Mouse (Mus musculus) liver, embryonic 13.5 days (tissue): ENCODE measurements around the gene Slc22a22. TPM values are rescaled to one million over a fixed set of nuclear protein-coding genes. Genes with fewer than 3 reads are reported as not detected.
"Not testable (repeated sequence)": the region's sequence is repeated elsewhere in the genome, so short reads cannot be mapped to it uniquely, and the experiment has no call there.

ENCODE experiments used
- ATAC-seq: fragments of 200-750 bp; cut with Nextera tagmentation; 2 replicates; pipeline ENCODE4 v1.8.0; 2017; ENCODE audit warnings: low read depth, mild to moderate bottlenecking, moderate number of reproducible peaks, moderate library complexity
- DNase-seq: peaks from one replicate; pipeline ENCODE4 v3.0.0; 2022
- H3K27ac ChIP-seq: fragments of 300-500 bp; sonication (generic); 2 replicates; pipeline ENCODE4 v1.5.1; 2015; ENCODE audit warnings: moderate library complexity, mild to moderate bottlenecking, inconsistent platforms
- H3K27me3 ChIP-seq: fragments of 300-500 bp; sonication (generic); 2 replicates; pipeline ENCODE4 v1.6.1; 2015; ENCODE audit warnings: mild to moderate bottlenecking, inconsistent platforms
- H3K36me3 ChIP-seq: fragments of 300-500 bp; sonication (generic); 2 replicates; pipeline ENCODE4 v1.6.1; 2015; ENCODE audit warnings: mild to moderate bottlenecking, inconsistent platforms
- H3K4me1 ChIP-seq: fragments of 300-500 bp; sonication (generic); replicated peaks from 2 replicates; pipeline ENCODE4 v1.6.1; 2015; ENCODE audit warnings: inconsistent platforms
- H3K4me2 ChIP-seq: fragments of 300-500 bp; sonication (generic); 2 replicates; pipeline ENCODE4 v1.6.1; 2015; ENCODE audit warnings: inconsistent platforms, mild to moderate bottlenecking, moderate library complexity
- H3K4me3 ChIP-seq: fragments of 300-500 bp; sonication (generic); replicated peaks from 2 replicates; pipeline ENCODE4 v1.5.1; 2015; ENCODE audit warnings: mild to moderate bottlenecking, inconsistent platforms
- H3K9ac ChIP-seq: fragments of 300-500 bp; sonication (generic); 2 replicates; pipeline ENCODE4 v1.6.1; 2015; ENCODE audit warnings: mild to moderate bottlenecking, inconsistent platforms
- H3K9me3 ChIP-seq: fragments of 300-500 bp; sonication (generic); replicated peaks from 2 replicates; pipeline ENCODE4 v1.6.1; 2016; ENCODE audit warnings: inconsistent platforms
- WGBS: fragments of 180-500 bp; shearing (Covaris S2); methylation state at CpG from one replicate; pipeline ENCODE4 v1.1.7; 2015; ENCODE audit not compliant: insufficient replicate concordance; 5-methylcytosine and 5-hydroxymethylcytosine counted together
- polyA plus RNA-seq: library from polyadenylated mRNA; unstranded; fragments of >200 nt; fragmentation: Nextera tagmentation; extraction: Ambion mirVana; gene quantifications from 2 replicates; pipeline ENCODE4 v1.2.1, GENCODE M21; 2015

Gene Slc22a22
- polyA plus RNA-seq, 1 experiment from 2014 or later = not detected

DNA sequence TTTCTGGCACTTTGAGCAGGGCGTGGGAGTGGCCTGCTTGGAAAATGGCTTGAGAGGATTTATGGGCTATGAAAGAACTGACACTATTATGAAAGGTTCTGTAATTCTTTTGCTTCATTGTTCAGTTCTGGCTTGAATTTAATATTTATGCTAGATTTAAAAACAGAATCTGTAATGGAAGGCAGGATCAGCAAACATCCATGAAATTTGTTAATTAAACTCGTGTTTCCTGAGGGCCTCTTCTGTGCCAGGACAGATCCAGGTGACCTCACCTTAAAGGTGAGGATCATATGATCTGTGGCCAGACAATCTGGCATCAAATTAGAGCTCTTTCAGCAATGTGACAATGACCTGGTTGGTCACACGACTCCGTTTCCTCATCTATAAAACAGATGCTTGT is 122.1 kb downstream of the Slc22a22 start:
- Histone ChIP-seq H3K4me3 (no peak overlapping the region), H3K36me3 (no peaks in the 10 kb centered on the region), H3K4me1 (no peaks in the 10 kb centered on the region), H3K27me3 (no peaks in the 10 kb centered on the region), H3K4me2 (no peak overlapping the region), H3K27ac (no peak overlapping the region), H3K9me3 (no peaks in the 10 kb centered on the region), H3K9ac (no peak overlapping the region)
- WGBS = 64% methylated on average over 4 of the region's 4 CpGs
- ATAC-seq = no peak
- DNase-seq = no peak

DNA sequence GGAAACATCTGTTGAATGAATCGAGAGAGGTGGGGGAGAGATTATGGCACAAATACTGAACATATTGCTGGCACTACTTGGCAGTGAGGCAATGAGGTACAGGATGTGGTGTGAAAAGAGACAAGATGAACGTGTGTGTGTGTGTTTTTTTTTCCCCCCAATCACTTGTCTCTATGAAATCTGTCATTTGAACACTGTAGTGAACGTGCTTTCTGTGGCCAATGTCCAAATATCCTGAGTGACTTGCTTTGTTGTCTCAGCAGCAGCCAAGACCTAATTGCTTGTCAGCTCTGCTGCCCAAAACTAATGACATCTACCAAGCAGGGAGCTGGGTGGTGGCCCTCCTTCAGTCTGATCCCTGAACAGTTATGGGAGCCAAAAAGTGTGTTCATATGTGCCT is 136.9 kb downstream of the Slc22a22 start:
- no peak overlapping the region for H3K4me2 ChIP-seq
- no peaks in the 10 kb centered on the region for H3K4me1 ChIP-seq
- no peaks in the 10 kb centered on the region for H3K9me3 ChIP-seq
- no peak overlapping the region for H3K4me3 ChIP-seq
- no peaks in the 10 kb centered on the region for H3K36me3 ChIP-seq
- H3K9ac ChIP-seq = no peak overlapping the region
- DNase-seq = no peak
- whole genome bisulfite sequencing = 27% methylated on average over 3 of the region's 3 CpGs
- no peaks in the 10 kb centered on the region for H3K27me3 ChIP-seq
- H3K27ac ChIP-seq = no peak overlapping the region
- no peak for ATAC-seq

DNA sequence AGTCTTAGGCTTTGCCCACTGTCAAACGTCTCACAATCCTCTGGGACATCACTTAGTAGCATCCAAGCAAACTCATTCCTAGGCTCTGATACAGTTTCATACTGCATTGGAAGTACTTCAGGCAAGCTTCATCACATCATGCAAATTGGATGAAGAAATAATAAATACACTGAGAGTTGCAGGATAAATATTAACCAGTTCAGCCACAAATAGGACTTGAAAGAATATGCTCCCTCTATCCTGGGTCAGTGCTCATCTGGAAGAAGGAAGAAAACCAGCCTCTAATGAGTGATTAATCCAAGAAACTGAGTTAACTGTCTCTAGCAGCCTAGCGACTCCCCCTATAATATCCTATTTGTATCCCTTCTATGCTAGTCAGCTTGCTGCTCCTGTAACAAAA is 146.1 kb downstream of the Slc22a22 start:
- DNase-seq = no peak
- no peak for ATAC-seq
- Histone ChIP-seq H3K27ac (no peak overlapping the region), H3K36me3 (no peaks in the 10 kb centered on the region), H3K4me1 (no peaks in the 10 kb centered on the region), H3K4me2 (no peak overlapping the region), H3K9ac (no peak overlapping the region), H3K27me3 (no peaks in the 10 kb centered on the region), H3K4me3 (no peak overlapping the region), H3K9me3 (no peaks in the 10 kb centered on the region)
- WGBS = 58% methylated on average over 2 of the region's 2 CpGs

DNA sequence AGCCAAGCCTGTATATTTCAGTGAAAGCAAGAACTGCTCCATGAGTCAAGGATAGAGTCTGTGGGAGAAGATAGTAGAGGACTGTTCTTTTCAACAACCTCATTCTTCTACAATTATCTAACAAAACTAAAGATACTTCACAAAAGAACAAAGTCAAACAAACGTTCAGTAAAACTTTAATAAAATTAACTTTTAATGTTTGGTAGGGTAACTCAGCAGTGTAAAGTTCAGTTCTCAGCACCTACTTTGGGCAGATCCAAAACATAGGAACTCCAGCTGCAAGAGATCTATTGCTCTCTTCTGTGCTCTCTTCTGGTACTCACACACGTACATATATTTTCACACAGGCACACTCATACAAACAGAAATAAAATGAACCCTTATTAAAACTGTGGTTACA is 159.4 kb downstream of the Slc22a22 start:
- Histone ChIP-seq H3K4me1 (no peaks in the 10 kb centered on the region), H3K36me3 (no peaks in the 10 kb centered on the region), H3K27me3 (no peaks in the 10 kb centered on the region), H3K27ac (no peak overlapping the region), H3K4me2 (no peak overlapping the region), H3K9me3 (no peaks in the 10 kb centered on the region), H3K9ac (no peak overlapping the region), H3K4me3 (no peak overlapping the region)
- ATAC-seq (no peak), DNase-seq (no peak)
- 53% methylated on average over 2 of the region's 2 CpGs for WGBS

DNA sequence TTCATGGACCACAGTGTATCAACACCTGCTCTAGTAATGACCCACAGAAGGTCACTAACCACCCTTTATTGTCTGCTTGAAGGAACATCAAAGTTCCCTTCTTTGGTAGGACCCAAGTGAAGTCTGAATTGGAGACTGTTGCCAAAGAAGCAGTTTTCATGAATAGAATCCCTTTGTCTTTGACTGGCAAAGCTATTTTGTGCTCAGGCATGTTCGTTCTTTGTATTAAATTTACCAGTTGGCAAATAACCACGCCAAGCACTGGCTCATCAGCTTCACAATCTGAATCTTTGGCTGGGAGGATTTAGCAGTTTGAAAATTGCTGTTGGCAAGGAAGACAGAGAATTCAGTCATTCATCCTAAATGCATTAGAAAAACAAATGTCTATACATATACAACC is 160.9 kb downstream of the Slc22a22 start:
- no peak overlapping the region for H3K27ac ChIP-seq
- H3K9me3 ChIP-seq = no peaks in the 10 kb centered on the region
- H3K4me1 ChIP-seq = no peaks in the 10 kb centered on the region
- H3K9ac ChIP-seq = no peak overlapping the region
- whole genome bisulfite sequencing = 67% methylated on average over 2 of the region's 2 CpGs
- ATAC-seq (no peak), DNase-seq (no peak)
- no peak overlapping the region for H3K4me2 ChIP-seq
- no peak overlapping the region for H3K4me3 ChIP-seq
- H3K27me3 ChIP-seq = no peaks in the 10 kb centered on the region
- H3K36me3 ChIP-seq = no peaks in the 10 kb centered on the region

DNA sequence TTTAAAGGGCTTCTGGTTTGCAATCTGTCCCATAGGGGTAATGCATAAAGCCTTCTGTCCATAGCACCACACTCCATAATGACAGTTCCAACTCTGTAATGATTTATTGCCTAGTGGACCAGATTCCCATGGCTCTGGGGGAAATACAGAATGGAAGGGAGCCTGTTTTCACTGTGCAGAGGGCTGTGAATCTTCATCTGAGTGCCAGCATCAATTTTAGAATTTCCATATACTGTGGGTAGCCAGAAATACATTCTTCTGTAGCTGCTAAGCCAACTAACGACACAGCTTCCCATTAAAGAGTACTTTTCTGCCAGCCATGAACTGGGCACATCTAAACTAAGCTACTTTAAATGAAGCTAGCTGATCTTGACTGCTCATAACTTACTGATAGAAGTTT is 174.7 kb downstream of the Slc22a22 start:
- ATAC-seq = no peak
- no peaks in the 10 kb centered on the region for H3K27me3 ChIP-seq
- no peaks in the 10 kb centered on the region for H3K9me3 ChIP-seq
- H3K27ac ChIP-seq = no peak overlapping the region
- WGBS = 51% methylated on average over 1 of the region's 1 CpGs
- no peak overlapping the region for H3K9ac ChIP-seq
- no peak for DNase-seq
- H3K4me1 ChIP-seq = no peaks in the 10 kb centered on the region
- no peaks in the 10 kb centered on the region for H3K36me3 ChIP-seq
- H3K4me2 ChIP-seq = no peak overlapping the region
- H3K4me3 ChIP-seq = no peak overlapping the region

DNA sequence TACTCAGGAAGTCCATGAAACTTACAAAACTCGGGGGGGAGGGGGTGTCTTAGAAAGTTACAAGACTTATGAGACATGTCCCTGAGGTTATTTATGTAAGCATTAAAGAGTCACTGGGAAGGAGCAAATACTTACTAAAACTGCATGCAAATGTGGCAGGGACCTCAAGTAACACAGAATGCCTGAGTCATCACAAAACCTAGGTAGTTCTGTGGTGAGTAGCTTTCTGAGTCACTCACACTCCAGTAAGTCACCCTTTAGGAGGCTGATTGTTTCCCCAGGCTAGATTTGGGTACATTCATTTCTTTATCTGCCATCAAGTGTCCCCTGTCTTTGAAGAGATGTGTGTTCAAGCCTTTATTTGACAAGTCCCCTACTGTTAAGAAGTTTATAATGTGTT is 198.9 kb downstream of the Slc22a22 start:
- H3K4me2 ChIP-seq = no peak overlapping the region
- no peak overlapping the region for H3K27ac ChIP-seq
- no peaks in the 10 kb centered on the region for H3K9me3 ChIP-seq
- no peak overlapping the region for H3K9ac ChIP-seq
- no peaks in the 10 kb centered on the region for H3K4me1 ChIP-seq
- DNase-seq (no peak), ATAC-seq (no peak)
- whole genome bisulfite sequencing = 21% methylated on average over 1 of the region's 1 CpGs
- H3K4me3 ChIP-seq = no peak overlapping the region
- no peaks in the 10 kb centered on the region for H3K36me3 ChIP-seq
- no peaks in the 10 kb centered on the region for H3K27me3 ChIP-seq

DNA sequence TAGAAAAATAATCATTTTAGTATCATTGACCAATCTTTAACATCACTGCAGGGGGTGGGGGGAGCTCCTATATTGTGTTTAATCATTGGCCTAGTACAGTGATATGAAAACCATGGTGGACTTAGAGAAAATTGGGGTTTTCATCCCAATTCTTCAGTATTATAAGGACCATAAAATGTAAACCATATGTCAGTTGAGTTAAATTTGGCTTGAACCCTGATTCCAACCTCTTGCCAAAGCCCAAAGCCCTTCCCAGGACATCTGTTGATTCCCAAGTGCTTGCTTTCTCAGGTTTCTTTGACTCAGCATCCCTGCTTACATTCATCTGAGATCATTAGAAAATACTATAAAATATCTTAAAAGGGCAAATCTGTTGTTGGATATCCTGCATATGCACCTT is 201.0 kb downstream of the Slc22a22 start:
- H3K27ac ChIP-seq = no peak overlapping the region
- no peak overlapping the region for H3K9ac ChIP-seq
- no peak for ATAC-seq
- no peaks in the 10 kb centered on the region for H3K4me1 ChIP-seq
- H3K4me2 ChIP-seq = no peak overlapping the region
- H3K4me3 ChIP-seq = no peak overlapping the region
- no peaks in the 10 kb centered on the region for H3K36me3 ChIP-seq
- H3K27me3 ChIP-seq = no peaks in the 10 kb centered on the region
- DNase-seq = no peak
- no peaks in the 10 kb centered on the region for H3K9me3 ChIP-seq

DNA sequence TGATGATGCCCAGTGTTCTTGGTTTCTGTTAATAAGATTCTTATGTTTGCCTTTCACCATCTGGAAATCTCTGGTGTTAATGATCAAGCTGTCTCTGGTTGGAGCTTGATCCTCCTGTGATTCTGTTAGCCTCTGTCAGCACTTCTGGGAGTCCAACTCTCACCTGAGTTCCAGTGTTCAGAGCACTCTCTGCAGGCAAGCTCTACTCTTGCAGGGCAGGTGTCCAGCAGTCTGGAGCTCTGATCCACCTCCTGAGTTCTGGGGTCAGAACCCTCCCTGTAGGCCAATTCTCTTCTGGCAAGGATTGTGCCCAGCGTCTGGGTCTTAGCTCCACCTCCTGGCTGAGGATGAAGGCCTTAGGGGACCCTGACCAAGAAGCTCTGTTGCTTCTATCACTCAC is 237.4 kb downstream of the Slc22a22 start:
- H3K4me1 ChIP-seq, H3K27ac ChIP-seq, H3K27me3 ChIP-seq, H3K4me3 ChIP-seq, H3K9me3 ChIP-seq, H3K36me3 ChIP-seq, ATAC-seq, H3K9ac ChIP-seq, H3K4me2 ChIP-seq, DNase-seq: not testable (repeated sequence)
- 77% methylated on average over 1 of the region's 1 CpGs for WGBS

DNA sequence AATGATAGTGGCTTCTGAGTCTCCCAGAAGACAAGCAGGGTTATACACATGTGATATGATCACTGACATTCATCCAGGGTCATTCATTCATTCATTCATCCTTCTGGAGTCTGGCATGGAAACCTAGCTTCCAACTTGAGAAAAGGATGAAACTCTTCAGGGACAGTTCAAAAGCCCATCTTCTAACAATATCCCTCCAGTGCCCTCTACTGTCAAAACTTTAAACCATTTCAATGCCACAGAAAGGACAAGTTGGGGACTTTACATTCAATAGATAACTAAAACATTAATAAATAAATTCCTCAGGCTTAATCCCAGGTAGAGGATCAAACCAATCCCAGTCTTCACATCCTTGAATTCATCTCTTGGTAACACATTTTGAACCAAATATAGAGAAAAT is 247.0 kb downstream of the Slc22a22 start:
- H3K4me3 ChIP-seq = no peak overlapping the region
- DNase-seq (no peak), ATAC-seq (no peak)
- no peak overlapping the region for H3K9ac ChIP-seq
- no peak overlapping the region for H3K27ac ChIP-seq
- H3K27me3 ChIP-seq = no peaks in the 10 kb centered on the region
- no peak overlapping the region for H3K4me2 ChIP-seq
- H3K36me3 ChIP-seq = no peaks in the 10 kb centered on the region
- H3K9me3 ChIP-seq = no peaks in the 10 kb centered on the region
- H3K4me1 ChIP-seq = no peaks in the 10 kb centered on the region

DNA sequence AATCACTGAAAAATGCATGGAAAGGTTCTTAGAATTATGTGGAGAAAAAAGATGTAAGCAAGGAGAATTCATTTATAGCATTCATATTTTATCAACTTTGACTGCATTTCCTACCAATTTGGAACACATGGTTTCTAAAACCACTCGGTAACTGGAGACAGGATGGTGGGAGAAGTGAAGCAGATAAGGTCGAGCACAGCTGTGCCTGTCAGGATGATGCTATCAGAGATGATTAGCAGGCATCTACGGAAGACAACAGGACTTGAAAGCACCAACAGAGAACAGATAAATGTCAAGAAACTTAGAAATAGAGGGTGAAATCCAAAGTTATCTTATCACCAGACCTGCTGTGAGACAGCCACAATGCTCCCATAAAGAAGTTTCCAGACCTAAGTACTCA is 272.1 kb downstream of the Slc22a22 start:
- Histone ChIP-seq H3K27ac (no peak overlapping the region), H3K9ac (no peak overlapping the region), H3K4me2 (no peak overlapping the region), H3K36me3 (no peaks in the 10 kb centered on the region), H3K4me1 (no peaks in the 10 kb centered on the region), H3K27me3 (no peaks in the 10 kb centered on the region), H3K9me3 (no peaks in the 10 kb centered on the region), H3K4me3 (no peak overlapping the region)
- ATAC-seq (no peak), DNase-seq (no peak)
- 6% methylated on average over 3 of the region's 3 CpGs for WGBS

DNA sequence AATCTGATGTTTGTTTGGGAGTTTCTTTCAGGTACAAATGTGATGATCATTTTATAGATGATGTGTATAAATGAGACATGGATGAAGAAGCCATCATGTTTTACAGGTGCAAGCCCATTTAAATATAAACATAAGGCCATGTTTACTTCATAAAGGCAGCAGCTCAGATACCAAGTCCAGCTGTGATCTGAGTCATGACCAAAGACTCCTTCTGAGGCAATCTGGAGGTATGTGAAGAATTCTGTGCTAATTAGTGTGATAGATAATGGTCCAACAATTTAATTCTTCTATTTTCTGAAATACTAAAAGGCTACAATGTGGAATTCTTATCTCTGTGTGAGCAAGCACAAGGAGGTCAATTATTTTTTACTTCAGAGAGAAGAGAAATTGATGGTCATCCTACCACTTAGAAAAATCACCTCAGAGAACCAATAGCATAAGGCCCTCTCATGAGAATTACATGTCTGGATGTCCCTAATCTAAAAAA is 272.9 kb downstream of the Slc22a22 start:
- Histone ChIP-seq H3K4me1 (no peaks in the 10 kb centered on the region), H3K4me3 (no peak overlapping the region), H3K27me3 (no peaks in the 10 kb centered on the region), H3K27ac (no peak overlapping the region), H3K9ac (no peak overlapping the region), H3K4me2 (no peak overlapping the region), H3K9me3 (no peaks in the 10 kb centered on the region), H3K36me3 (no peaks in the 10 kb centered on the region)
- DNase-seq (no peak), ATAC-seq (no peak)
